Mouse (Mus musculus) yolk sac, embryonic 10.5 days (tissue): ENCODE results near the gene Lamc2.
"Not testable (repeated sequence)": the region's sequence is repeated elsewhere in the genome, so short reads cannot be mapped to it uniquely, and the experiment has no call there.

Experiments
- DNase-seq: peaks from one replicate; pipeline ENCODE4 v3.0.0-alpha.2; 2017; ENCODE audit warnings: low spot score

Gene Lamc2

DNA sequence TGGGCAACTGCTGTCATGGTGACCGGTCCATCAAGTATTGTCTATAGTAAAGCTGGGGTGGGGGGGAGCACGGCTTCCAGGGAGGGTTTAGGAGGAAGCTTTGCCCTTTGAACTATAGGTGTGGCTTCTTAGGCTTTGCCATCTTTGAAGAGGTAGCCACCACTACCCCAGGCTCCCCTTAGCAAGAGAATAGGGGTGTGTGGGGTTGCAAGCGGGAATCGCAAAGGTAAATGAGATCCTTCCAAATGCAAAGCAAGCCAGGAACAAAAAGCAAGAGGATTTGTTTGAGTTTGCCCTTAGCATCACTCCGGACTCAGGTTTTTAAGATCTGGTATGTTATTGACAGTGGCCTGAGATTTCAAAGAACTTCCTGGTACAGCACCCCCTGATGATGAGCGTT, 90.9 kb downstream of the Lamc2 start:
- no peak for DNase-seq

DNA sequence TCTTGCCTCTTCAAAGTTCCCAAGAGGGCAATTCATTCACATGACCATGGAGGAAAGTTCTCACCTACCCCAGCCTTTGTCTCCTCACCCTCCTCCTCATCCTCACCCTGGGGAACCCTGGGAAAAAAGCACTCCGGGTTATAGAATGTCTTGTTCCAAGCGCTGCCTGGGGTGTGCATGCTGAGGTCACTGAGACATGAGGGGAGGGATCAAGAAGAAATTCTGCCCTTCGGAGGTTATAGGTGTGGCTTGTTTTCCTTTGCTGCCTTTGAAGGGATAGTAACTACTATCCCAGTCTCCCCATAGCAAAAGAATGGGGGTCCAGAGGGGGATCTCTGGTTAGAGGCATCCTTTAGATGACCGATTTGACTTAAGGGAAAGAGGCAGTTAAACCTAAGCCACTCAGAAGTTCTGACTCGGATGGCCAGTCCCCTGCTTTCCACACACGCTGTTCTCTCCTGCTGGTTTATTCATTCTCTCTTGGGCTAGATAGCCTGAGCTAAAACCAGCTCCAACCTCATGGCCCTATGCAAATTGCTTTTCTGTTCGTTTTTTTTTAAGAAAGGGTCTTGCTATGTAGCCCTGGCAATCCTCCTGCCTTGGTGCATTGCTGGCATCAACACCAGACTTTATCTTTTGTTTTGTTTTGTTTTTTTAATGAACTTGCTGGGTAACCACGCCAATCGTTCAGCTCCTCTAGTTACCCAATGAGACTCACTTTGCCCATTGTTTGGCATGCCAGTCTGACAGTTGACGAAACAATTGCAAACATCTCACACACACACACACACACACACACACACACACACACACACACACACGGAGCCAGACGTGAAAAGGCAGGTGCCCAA, 91.8 kb downstream of the Lamc2 start:
- no peak for DNase-seq

DNA sequence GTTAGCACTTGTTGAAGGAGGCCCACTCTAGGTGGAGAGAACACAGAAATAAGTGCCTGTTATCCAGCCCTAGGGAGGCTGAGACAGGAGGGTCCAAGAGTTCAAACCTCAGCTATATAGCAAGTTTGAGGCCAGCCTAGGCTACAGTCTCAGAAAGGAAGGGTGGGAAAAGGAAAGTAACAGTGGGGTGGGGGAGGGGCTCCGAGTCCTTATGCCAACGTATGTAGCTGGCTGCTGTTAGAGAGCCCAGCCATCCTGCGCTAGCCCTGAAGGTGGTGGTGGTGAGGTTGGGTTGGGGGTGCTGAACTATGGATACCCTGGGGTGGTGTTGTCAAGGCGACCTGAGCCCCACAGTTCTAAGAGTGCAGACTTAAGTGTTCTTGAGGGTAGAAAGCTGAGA, 92.7 kb downstream of the Lamc2 start:
- DNase-seq: no peak

GRCm38 (mm10) chr1:153093172-153093571, 93.1 kb downstream of the Lamc2 start:
- DNase-seq: no peak

DNA sequence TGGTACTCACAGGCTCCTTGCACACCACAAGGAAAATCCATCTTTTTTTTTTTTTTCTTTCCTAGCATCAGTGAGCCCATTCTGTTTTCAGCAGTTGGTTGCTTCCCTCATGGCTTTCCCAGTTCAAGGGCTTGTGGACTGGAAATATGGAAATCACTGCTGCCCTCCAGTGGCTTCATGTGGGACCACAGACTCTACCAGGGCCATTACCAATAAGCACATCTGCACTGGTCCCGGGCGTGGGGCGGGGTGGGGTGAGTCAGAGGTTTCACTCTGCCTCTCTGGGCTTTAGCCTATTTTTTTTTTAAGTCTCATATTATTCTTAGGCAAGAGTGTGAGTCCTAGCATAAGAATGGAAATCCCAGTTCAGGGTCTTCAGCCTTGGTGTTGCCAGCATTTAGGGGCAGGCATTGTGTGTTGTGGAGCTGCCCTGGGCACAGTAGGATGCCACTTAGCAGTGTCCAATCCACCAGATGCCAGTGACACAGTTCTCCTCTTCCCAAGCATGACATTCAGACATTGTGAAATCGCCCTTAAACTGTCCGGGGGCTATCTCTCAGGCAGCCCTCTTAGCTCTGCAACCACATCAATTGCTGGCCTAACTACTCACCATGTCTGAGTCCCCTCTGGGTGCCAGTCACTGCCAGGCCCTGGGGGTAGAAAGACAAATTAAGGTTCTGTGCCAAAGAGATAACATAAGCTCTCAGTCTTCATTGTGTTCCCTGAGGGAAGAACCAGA, 93.8 kb downstream of the Lamc2 start:
- DNase-seq: peak; percentile 74

GRCm38 (mm10) chr1:153091438-153092236, 94.6 kb downstream of the Lamc2 start:
- DNase-seq: peak; percentile 69

GRCm38 (mm10) chr1:153090807-153091206, 95.4 kb downstream of the Lamc2 start:
- no peak for DNase-seq

DNA sequence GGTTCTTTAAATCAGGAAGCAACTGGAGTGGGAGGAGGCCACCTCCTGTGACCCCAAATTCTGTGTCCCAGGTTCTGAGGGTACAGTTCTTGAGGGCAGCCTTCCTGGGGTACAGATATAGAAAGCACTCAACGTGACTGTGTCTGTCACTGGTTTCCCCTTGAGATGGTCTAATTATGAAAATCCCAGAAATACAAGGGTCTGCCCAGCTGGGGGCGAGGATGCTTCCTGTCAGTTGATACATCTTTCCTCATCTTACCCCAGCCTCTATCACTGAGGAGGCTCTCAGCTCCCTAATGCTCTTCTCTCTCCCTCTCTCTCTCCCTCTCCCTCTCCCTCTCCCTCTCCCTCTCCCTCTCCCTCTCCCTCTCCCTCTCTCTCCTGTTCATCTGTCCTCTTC, 96.2 kb downstream of the Lamc2 start:
- no peak for DNase-seq

- no peak for DNase-seq
Observed at GRCm38 (mm10) chr1:153087771-153088170, 98.5 kb downstream of the Lamc2 start.

GRCm38 (mm10) chr1:153085198-153085597, 101.0 kb downstream of the Lamc2 start:
- no peak for DNase-seq

GRCm38 (mm10) chr1:153084191-153084590, 102.1 kb downstream of the Lamc2 start:
- DNase-seq: no peak

- DNase-seq: not testable (repeated sequence)
Observed at GRCm38 (mm10) chr1:153083233-153083632, 103.0 kb downstream of the Lamc2 start.

DNA sequence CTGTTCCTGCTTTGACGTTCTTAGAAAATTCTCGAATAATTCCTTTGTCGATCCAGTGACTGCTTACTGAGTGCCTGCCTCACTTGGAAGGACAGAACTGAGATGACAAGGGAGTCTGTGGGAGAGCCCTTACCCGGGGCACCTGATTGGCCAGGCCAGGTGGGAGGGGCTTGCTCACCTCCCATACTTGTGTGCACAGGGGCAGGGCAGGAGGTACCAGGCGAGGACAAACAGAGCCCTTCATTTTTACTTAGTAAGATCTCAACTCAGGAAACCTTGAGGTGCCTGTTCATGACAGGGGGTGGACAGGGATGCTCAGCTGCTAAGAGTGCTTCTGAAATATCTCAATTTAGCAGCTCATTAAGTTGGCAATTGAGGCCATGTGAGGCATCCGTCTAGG, 110.3 kb downstream of the Lamc2 start:
- DNase-seq: no peak

- DNase-seq: no peak
Observed at GRCm38 (mm10) chr1:153075087-153075736, 111.0 kb downstream of the Lamc2 start.

GRCm38 (mm10) chr1:153073441-153073840, 112.8 kb downstream of the Lamc2 start:
- no peak for DNase-seq
